Mouse (Mus musculus): ENCODE measurements at regions not wholly inside any gene's neighbourhood (a gene's known extent, or its start where the extent isn't known, plus 50 kb on each side); places are given as distances from the start of the nearest gene placed in this dataset.

DNA sequence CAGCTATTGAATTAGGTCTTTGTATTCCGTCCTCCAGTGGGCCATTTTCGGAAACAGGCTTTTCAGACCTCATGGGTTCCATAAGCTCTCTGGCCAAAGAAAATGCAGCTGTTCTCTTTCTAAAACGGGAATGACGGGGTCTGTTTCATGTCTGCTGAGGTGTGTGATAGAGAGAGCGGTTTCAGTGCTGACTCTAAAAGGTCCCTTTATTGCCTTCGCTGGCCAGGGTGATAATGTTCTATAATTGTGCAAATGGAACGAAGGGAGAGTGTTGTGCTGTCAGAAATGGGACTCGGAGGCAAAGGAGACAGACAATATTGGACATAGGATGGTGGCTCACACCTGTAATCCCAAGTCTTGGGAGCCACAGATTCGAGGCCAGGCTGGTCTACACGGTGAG lies 53.5 kb upstream of the Osbpl8 start:
- Histone ChIP-seq H3K4me2 (peak overlapping the region; percentile 48), H3K36me3 (no peaks in the 10 kb centered on the region), H3K27me3 (replicated peaks) (no peaks in the 10 kb centered on the region), H3K4me1 (peaks cover 20% of the 10 kb centered on the region), H3K9me3 (no peaks in the 10 kb centered on the region), H3K9ac (no peak overlapping the region), H3K4me3 (no peak overlapping the region), H3K27ac (replicated peaks) (peak overlapping the region; percentile 91)
- no peak for ATAC-seq (ENCODE audit: extremely low read depth, insufficient number of reproducible peaks, low FRiP score, low TSS enrichment)
- 38% methylated on average over 10 of the region's 10 CpGs for WGBS

DNA sequence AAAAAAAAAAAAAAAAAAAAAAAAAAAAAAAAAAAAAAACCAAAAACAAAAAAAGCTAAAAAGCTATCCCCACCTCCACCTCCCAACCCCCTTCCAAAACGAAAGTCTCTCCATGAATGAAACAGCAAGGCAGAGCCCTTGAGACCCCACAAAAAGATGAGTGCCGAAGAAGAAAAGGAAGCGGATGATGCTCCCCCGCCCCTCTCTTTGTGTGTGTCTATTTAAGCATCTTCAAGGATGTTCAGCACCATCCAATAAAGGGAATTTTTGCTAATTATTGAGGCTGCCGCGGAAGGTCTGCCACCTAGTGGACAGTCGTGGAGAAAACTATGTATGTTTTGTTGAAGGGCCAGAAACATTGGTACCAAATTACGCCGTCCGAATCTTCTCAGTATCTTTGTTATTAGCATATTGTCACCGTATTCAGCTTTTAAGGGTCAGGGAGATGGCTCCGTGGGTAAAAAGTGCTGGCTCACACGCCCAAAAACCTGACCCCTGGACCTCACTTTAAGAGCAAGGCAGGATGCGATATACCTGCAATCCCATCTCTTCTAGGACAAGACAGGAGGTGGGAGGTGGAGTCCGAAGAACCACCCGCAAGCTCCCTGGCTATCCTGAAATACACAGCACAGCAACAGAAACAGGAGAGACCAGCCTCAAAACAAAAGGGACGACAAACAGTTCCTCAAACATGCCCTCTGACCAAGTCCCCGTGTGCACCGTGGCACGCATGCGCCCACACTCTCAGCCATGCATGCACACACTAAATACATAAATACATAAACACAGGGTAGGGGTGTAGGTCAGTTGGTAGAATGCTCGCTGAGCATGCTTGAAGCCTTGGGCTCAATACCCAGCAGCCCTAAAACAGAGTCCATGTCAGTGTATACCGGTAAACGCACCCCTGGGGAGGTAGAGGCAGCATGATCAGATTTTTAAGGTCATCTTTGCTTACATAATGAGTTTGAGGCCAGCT lies 55.6 kb upstream of the Osbpl8 start:
- H3K36me3 ChIP-seq = no peaks in the 10 kb centered on the region
- no peak overlapping the region for H3K9ac ChIP-seq
- no peak for ATAC-seq (ENCODE audit: extremely low read depth, insufficient number of reproducible peaks, low FRiP score, low TSS enrichment)
- WGBS = 48% methylated on average over 24 of the region's 24 CpGs
- peaks cover 20% of the 10 kb centered on the region for H3K4me1 ChIP-seq
- H3K27me3 ChIP-seq (replicated peaks) = no peaks in the 10 kb centered on the region
- peak overlapping the region; percentile 29 for H3K4me3 ChIP-seq
- peak overlapping the region; percentile 53 for H3K4me2 ChIP-seq
- no peaks in the 10 kb centered on the region for H3K9me3 ChIP-seq
- no peak overlapping the region for H3K27ac ChIP-seq (replicated peaks)

DNA sequence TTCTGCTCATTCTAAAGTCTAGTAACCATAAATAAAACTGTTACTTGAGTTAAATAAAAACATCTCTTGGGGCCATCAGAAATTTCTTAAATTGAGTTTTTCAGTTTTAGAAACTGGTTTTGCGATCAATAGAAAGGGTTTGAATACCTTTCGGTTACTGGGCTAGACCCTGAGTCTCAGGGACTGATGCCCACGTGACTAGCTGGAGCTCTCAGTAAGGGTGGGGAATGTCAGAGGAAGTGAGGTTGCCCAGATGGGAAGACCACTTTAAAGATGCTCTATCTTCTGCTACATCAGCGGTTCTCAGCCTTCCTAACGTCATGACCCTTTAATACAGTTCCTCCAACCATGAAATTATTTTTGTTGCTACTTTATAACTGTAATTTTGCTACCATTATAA lies 56.7 kb upstream of the Osbpl8 start:
- H3K4me2 ChIP-seq = no peak overlapping the region
- H3K9ac ChIP-seq = no peak overlapping the region
- H3K36me3 ChIP-seq = no peaks in the 10 kb centered on the region
- H3K27me3 ChIP-seq (replicated peaks) = no peaks in the 10 kb centered on the region
- no peaks in the 10 kb centered on the region for H3K9me3 ChIP-seq
- no peak overlapping the region for H3K4me3 ChIP-seq
- H3K27ac ChIP-seq (replicated peaks) = no peak overlapping the region
- WGBS = 72% methylated on average over 5 of the region's 5 CpGs
- no peak for ATAC-seq (ENCODE audit: extremely low read depth, insufficient number of reproducible peaks, low FRiP score, low TSS enrichment)
- H3K4me1 ChIP-seq = peaks cover 25% of the 10 kb centered on the region

DNA sequence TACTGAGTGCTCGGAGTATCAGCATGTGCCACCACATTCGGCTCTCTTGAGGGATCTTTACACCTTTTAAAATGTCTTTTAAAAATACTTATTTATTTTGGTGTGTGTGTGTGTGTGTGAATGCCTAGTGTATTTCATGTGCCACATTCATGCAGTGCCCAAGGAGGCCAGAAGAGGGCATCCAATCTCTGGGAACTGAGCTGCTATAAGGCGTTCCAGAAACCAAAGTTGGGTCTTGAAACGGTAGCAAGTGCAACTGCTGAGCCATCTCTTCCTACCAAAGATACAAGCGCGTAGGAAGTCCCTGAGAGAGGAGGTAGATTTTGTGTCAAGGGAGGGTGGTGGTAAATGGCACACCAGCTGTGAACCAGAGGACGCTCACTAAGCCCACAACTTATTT lies 57.2 kb upstream of the Osbpl8 start:
- no peak overlapping the region for H3K27ac ChIP-seq (replicated peaks)
- no peaks in the 10 kb centered on the region for H3K36me3 ChIP-seq
- ATAC-seq (ENCODE audit: extremely low read depth, insufficient number of reproducible peaks, low FRiP score, low TSS enrichment) = no peak
- no peaks in the 10 kb centered on the region for H3K9me3 ChIP-seq
- 50% methylated on average over 7 of the region's 7 CpGs for WGBS
- no peaks in the 10 kb centered on the region for H3K27me3 ChIP-seq (replicated peaks)
- H3K4me2 ChIP-seq = no peak overlapping the region
- no peak overlapping the region for H3K9ac ChIP-seq
- no peak overlapping the region for H3K4me3 ChIP-seq
- peaks cover 29% of the 10 kb centered on the region for H3K4me1 ChIP-seq

DNA sequence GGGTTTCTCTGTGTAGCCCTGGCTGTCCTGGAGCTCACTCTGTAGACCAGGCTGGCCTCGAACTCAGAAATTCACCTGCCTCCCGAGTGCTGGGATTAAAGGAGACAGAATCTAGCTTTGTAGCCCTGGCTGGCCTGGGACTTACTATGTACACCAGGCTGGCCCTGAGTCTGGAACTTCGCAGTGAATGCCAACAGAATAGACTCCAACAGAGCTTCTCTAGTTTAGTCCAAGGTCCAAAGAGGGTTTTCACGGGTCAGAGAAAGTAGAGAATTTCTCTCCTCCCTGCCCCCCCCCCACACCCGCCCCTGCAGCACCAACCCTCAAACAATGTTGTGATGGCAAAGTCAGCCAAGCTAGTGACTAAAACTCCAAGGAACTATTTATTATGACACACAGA lies 58.1 kb upstream of the Osbpl8 start:
- Histone ChIP-seq H3K27me3 (replicated peaks) (no peaks in the 10 kb centered on the region), H3K9me3 (no peaks in the 10 kb centered on the region), H3K4me1 (peaks cover 28% of the 10 kb centered on the region), H3K4me2 (no peak overlapping the region), H3K27ac (replicated peaks) (no peak overlapping the region), H3K36me3 (no peaks in the 10 kb centered on the region), H3K9ac (no peak overlapping the region), H3K4me3 (no peak overlapping the region)
- 77% methylated on average over 5 of the region's 5 CpGs for WGBS
- no peak for ATAC-seq (ENCODE audit: extremely low read depth, insufficient number of reproducible peaks, low FRiP score, low TSS enrichment)

DNA sequence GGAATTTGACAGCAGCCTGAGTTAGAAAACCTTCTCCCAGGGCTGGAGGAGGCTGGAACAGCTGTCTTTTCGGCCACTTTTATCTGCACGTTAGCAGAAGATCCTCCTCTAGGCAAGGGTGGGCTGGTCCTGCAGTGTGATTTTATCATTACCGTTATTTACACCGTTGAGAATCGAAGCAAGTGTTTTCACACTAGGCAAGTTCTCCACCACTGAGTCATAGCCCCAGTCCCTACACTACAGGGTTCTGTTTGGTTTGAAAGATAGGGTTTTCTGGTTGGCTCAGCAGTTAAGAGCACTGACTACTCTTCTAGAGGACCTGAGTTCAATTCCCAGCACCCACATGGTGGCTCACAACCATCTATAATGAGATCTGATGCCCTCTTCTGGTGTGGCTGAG lies 58.9 kb upstream of the Osbpl8 start:
- Histone ChIP-seq H3K36me3 (no peaks in the 10 kb centered on the region), H3K4me1 (peaks cover 23% of the 10 kb centered on the region), H3K4me2 (no peak overlapping the region), H3K27ac (replicated peaks) (no peak overlapping the region), H3K9ac (no peak overlapping the region), H3K4me3 (no peak overlapping the region), H3K27me3 (replicated peaks) (no peaks in the 10 kb centered on the region), H3K9me3 (no peaks in the 10 kb centered on the region)
- ATAC-seq (ENCODE audit: extremely low read depth, insufficient number of reproducible peaks, low FRiP score, low TSS enrichment) = no peak
- WGBS = 86% methylated on average over 5 of the region's 5 CpGs

DNA sequence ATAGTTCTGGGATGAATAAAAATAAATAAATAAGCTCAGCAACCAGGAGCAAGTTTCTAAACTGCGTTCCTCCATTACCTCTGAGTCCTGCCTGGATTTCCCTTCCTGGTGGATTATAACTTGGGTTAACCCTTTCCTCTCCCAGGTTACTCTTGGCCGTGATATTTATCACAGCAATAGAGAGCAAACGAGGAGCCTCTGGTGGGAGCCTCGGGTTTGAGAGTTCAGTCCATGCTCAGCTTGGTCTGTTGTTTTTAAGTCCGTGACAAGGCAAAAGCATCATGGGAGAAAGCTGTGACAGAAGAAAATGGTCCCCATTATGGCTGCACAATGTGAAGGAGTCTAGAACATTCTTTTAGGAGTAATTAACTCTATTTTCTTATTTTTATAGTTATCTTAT lies 61.0 kb upstream of the Osbpl8 start:
- Histone ChIP-seq H3K27me3 (replicated peaks) (no peaks in the 10 kb centered on the region), H3K9me3 (no peaks in the 10 kb centered on the region), H3K4me1 (peaks cover 22% of the 10 kb centered on the region), H3K27ac (replicated peaks) (peak overlapping the region; percentile 53; the same call in 1 of the 2 replicates), H3K4me3 (no peak overlapping the region), H3K4me2 (peak overlapping the region; percentile 58), H3K9ac (no peak overlapping the region), H3K36me3 (no peaks in the 10 kb centered on the region)
- WGBS = 66% methylated on average over 5 of the region's 5 CpGs
- no peak for ATAC-seq (ENCODE audit: extremely low read depth, insufficient number of reproducible peaks, low FRiP score, low TSS enrichment)

DNA sequence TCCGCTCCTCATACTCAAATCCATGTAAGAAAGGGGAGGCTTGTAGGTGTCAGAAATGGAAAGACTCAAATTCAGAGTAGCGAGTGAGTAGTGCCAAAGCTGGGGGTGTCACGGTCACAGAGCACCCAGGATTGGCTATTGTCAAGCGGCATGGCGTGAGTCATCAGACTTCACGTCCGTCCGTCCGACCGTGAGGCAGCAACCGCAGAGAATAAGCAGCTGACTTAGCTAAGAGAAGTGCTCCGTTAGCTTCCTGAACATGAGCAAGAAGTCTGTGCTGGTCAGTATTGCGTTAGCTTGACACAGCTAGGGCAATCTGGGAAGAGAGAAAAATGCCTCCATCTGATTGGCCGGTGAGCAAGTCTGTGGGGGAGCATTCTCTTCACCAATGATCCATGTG lies 61.5 kb upstream of the Osbpl8 start:
- peak overlapping the region; percentile 34 for H3K4me3 ChIP-seq
- no peaks in the 10 kb centered on the region for H3K9me3 ChIP-seq
- H3K36me3 ChIP-seq = no peaks in the 10 kb centered on the region
- H3K4me2 ChIP-seq = peak overlapping the region; percentile 58
- peaks cover 22% of the 10 kb centered on the region for H3K4me1 ChIP-seq
- H3K9ac ChIP-seq = no peak overlapping the region; the same call in 1 of the 2 replicates
- no peaks in the 10 kb centered on the region for H3K27me3 ChIP-seq (replicated peaks)
- ATAC-seq (ENCODE audit: extremely low read depth, insufficient number of reproducible peaks, low FRiP score, low TSS enrichment) = no peak
- 58% methylated on average over 14 of the region's 14 CpGs for WGBS
- peak overlapping the region; percentile 53 for H3K27ac ChIP-seq (replicated peaks)

DNA sequence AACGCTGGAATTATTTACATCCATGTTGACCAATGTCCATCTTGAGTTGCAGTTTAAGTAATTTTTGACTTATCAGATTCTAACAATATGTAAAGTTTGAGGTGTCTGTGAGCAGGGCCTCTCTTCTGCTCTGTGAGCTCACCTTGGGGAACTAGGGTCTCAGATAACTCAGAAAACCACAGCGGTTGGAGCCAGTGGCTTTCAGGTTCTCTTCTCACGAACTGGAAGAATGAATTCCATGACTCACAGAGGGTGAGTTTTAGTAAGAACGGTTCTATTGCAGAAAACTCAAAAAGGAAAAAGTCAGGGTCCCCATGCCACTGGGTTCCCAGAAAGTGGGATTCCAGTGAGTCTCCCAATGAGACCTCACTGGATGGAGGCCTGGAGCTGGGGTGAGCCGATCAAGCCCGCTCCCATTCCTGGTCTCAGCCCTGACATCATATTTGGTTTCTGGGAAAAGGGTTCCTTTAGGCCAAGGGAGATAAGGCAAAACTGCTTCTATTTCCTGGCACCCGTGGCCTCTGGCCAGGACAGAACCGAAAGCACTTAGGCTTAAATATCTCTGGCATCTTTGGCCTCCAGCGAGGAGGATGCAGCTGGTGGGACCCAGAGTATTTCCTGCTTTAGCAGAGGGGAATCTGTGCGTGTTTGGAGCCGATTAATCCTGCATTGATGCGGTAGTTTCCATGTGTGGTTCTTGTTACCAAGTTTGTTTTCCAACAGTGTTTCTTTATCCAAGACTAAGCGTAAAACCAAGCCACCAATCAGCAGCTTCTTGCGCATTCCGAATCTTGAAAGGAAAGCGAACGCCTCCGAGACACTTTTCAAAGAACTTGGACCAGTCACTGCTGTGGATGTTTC lies 62.4 kb upstream of the Osbpl8 start:
- peak overlapping the region; percentile 53 for H3K27ac ChIP-seq (replicated peaks)
- no peak overlapping the region for H3K9ac ChIP-seq
- H3K4me2 ChIP-seq = peak overlapping the region; percentile 58
- no peaks in the 10 kb centered on the region for H3K27me3 ChIP-seq (replicated peaks)
- 46% methylated on average over 18 of the region's 18 CpGs for WGBS
- no peak for ATAC-seq (ENCODE audit: extremely low read depth, insufficient number of reproducible peaks, low FRiP score, low TSS enrichment)
- peaks cover 26% of the 10 kb centered on the region for H3K4me1 ChIP-seq
- peak overlapping the region; percentile 34 for H3K4me3 ChIP-seq
- no peaks in the 10 kb centered on the region for H3K36me3 ChIP-seq
- no peaks in the 10 kb centered on the region for H3K9me3 ChIP-seq

DNA sequence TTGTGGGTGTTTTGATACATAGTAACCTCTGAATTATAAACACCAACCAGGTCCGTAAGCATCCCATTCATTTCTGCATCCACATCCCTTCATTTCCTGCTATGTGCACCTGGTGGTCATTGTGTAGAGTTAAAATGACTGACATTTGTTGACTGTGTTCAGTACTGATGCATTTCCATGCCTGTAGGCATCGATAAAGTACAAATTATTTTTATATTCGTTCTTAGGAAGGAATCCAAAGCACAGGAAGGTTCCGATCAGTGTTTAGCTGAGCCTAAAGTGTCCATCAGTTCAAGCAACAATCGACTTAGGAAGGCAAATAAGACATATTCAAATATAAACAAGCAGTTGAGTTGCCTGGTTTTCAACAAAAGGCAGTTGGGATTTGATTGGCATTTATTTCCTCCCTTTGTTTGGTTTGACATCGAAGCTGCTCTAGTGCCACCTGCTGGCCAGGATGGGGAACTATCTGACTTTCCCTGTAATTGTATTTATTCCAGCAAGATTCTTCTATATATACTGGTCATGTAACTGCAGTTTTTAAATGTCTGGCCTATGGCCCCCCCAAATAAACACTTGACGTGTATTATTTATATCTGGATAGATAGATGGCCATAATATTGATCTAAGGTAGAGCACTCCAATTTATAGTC lies 64.6 kb upstream of the Osbpl8 start:
- no peak for ATAC-seq (ENCODE audit: extremely low read depth, insufficient number of reproducible peaks, low FRiP score, low TSS enrichment)
- no peaks in the 10 kb centered on the region for H3K27me3 ChIP-seq (replicated peaks)
- H3K9ac ChIP-seq = 0 out of 2 replicates have a peak overlapping the region, but pooled peaks have one; percentile 10
- H3K36me3 ChIP-seq = no peaks in the 10 kb centered on the region
- peaks cover 26% of the 10 kb centered on the region for H3K4me1 ChIP-seq
- H3K27ac ChIP-seq (replicated peaks) = peak overlapping the region; percentile 39; the same call in 1 of the 2 replicates
- 40% methylated on average over 7 of the region's 7 CpGs for WGBS
- H3K4me2 ChIP-seq = no peak overlapping the region
- no peak overlapping the region for H3K4me3 ChIP-seq
- no peaks in the 10 kb centered on the region for H3K9me3 ChIP-seq
